Mouse (Mus musculus): ENCODE results near the gene Pip4p1.
"Not testable (repeated sequence)": the region's sequence is repeated elsewhere in the genome, so short reads cannot be mapped to it uniquely, and the experiment has no call there.

Gene Pip4p1

GRCm38 (mm10) chr14:50943932-50944667 is 13.4 kb upstream of the Pip4p1 start, which contains the start of gene Gm49342:
Gene Gm49342 (plus strand): TSS chr14:50944517.
- peak; percentile 89 to 92 for DNase-seq (ENCODE audit: low read depth in 1 of 2, low spot score in 2 of 2)

GRCm38 (mm10) chr14:50938940-50939339 is 8.3 kb upstream of the Pip4p1 start:
- DNase-seq (ENCODE audit: low read depth in 1 of 2, low spot score in 2 of 2), result no peak

- no peak for DNase-seq (ENCODE audit: low read depth in 1 of 2, low spot score in 2 of 2)
Measured at GRCm38 (mm10) chr14:50938119-50938908, 7.7 kb upstream of the Pip4p1 start.

GRCm38 (mm10) chr14:50936649-50937048 is 6.0 kb upstream of the Pip4p1 start:
- DNase-seq (ENCODE audit: low read depth in 1 of 2, low spot score in 2 of 2), result no peak

GRCm38 (mm10) chr14:50931493-50932020 is 901 bp upstream of the Pip4p1 start:
- no peak for DNase-seq (ENCODE audit: low read depth in 1 of 2, low spot score in 2 of 2)

GRCm38 (mm10) chr14:50930377-50930753 is 291 bp downstream of the Pip4p1 start:
- DNase-seq (ENCODE audit: low read depth in 1 of 2, low spot score in 2 of 2), result peak in 1 of 2 experiments; percentile 48

GRCm38 (mm10) chr14:50929951-50930350 is 705 bp downstream of the Pip4p1 start:
- no peak for DNase-seq (ENCODE audit: low read depth in 1 of 2, low spot score in 2 of 2)

- DNase-seq (ENCODE audit: low read depth in 1 of 2, low spot score in 2 of 2), result no peak
Measured at GRCm38 (mm10) chr14:50927366-50927765, 3.3 kb downstream of the Pip4p1 start.

GRCm38 (mm10) chr14:50925111-50925920 is 5.3 kb downstream of the Pip4p1 start:
- peak in 1 of 2 experiments; percentile 8 for DNase-seq (ENCODE audit: low read depth in 1 of 2, low spot score in 2 of 2)

- peak; percentile 93 to 96 for DNase-seq (ENCODE audit: low read depth in 1 of 2, low spot score in 2 of 2)
Measured at GRCm38 (mm10) chr14:50924281-50925064, 6.2 kb downstream of the Pip4p1 start, which contains the start of the genes Osgep and Apex1. Gene Osgep (minus strand): TSS chr14:50924893. Gene Apex1 (plus strand): TSS chr14:50924968.

GRCm38 (mm10) chr14:50923437-50923836 is 7.2 kb downstream of the Pip4p1 start:
- not testable (repeated sequence) for DNase-seq (ENCODE audit: low read depth in 1 of 2, low spot score in 2 of 2)

- no peak for DNase-seq (ENCODE audit: low read depth in 1 of 2, low spot score in 2 of 2)
Measured at GRCm38 (mm10) chr14:50911356-50911755, 19.3 kb downstream of the Pip4p1 start.

- no peak for DNase-seq (ENCODE audit: low read depth in 1 of 2, low spot score in 2 of 2)
Measured at GRCm38 (mm10) chr14:50908126-50908525, 22.5 kb downstream of the Pip4p1 start.

GRCm38 (mm10) chr14:50905327-50905726 is 25.3 kb downstream of the Pip4p1 start:
- DNase-seq (ENCODE audit: low read depth in 1 of 2, low spot score in 2 of 2), result not testable (repeated sequence)

- no peak for DNase-seq (ENCODE audit: low read depth in 1 of 2, low spot score in 2 of 2)
Measured at GRCm38 (mm10) chr14:50904828-50905129, 25.9 kb downstream of the Pip4p1 start.

GRCm38 (mm10) chr14:50903973-50904827 is 26.5 kb downstream of the Pip4p1 start:
- peak in 1 of 2 experiments; percentile 4 for DNase-seq (ENCODE audit: low read depth in 1 of 2, low spot score in 2 of 2)

- DNase-seq (ENCODE audit: low read depth in 1 of 2, low spot score in 2 of 2), result not testable (repeated sequence)
Measured at GRCm38 (mm10) chr14:50897992-50898391, 32.7 kb downstream of the Pip4p1 start.

- no peak for DNase-seq (ENCODE audit: low read depth in 1 of 2, low spot score in 2 of 2)
Measured at GRCm38 (mm10) chr14:50897374-50897765, 33.3 kb downstream of the Pip4p1 start, which contains the start of gene Klhl33. Gene Klhl33 (minus strand): TSS chr14:50897507.

- no peak for DNase-seq (ENCODE audit: low read depth in 1 of 2, low spot score in 2 of 2)
Measured at GRCm38 (mm10) chr14:50896747-50897373, 33.8 kb downstream of the Pip4p1 start.

Data from monocyte, adult 2 months (primary cell).